Mouse (Mus musculus) frontal cortex, postnatal 36 days (tissue): ENCODE measurements around the gene Hist1h2ak.
"Not testable (repeated sequence)": the region's sequence is repeated elsewhere in the genome, so short reads cannot be mapped to it uniquely, and the experiment has no call there.

Experiments used
- DNase-seq, 2 experiments: peaks; one replicate each; pipeline ENCODE4 v3.0.0; 2022; ENCODE audit warnings: low spot score in 2 of 2

Gene Hist1h2ak

GRCm38 (mm10) chr13:21753524-21754285, at the start of gene Hist1h2ak, which contains the start of gene Hist1h2bn:
Hist1h2ak (minus strand) TSS chr13:21753827.
Hist1h2bn (plus strand) TSS chr13:21754123.
- peak; percentile 70 to 89 for DNase-seq

- DNase-seq: not testable (repeated sequence)
Measured at GRCm38 (mm10) chr13:21803058-21803457, 49.4 kb upstream of the Hist1h2ak start.

DNA sequence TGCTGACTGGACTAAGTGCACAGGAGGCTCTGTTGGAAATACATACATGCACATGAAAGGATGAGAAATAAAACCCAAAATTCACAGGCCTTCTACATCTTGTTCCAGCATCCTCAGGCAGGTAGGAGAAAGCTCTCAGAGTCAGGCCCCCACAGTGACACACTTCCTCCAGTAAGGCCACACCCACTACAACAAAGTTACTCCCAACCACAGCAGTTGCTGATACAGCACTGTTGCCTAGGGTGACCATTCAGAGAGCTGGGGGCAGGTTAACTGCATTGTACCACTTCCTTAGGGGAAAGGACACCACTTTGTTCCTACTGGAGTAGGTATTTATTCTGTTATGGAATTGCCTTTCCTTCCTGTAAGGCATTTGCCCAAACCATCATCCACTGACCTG, 43.5 kb upstream of the Hist1h2ak start:
- DNase-seq: not testable (repeated sequence)

- DNase-seq: no peak
Measured at GRCm38 (mm10) chr13:21795584-21795983, 42.0 kb upstream of the Hist1h2ak start.

DNA sequence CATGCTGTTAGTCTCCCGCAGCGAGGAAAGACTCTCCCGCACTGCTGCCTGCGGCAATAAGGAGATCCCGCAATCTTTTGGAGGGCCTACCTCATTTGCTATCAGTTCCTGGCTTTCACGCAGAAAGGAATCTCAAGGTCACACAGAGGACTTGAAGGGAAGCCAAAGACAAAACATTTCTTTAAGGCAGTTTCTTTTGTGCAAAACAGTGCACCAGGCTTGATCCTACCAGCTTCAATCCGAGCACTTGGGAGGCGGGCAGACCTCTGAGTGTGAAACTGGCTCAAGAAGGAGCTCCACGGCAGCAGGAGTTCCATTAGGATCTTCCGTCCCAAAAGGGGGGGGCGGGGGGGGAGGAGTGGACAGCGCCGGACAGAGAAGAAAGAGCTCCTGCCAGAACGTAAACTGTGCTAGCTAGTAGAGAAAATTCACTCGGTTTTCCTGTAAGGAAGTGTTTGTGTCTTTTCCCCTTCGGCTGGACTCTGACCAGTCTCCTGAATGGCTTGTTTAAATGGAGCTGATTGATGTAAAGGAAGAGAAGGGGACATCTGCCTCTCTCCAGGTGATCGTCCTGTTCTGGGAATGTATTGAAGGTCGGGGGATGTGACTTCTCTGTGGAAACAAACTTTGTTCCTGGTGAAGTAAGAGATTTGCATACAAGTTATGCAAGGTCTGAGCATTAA, 37.1 kb upstream of the Hist1h2ak start:
- DNase-seq: no peak

DNA sequence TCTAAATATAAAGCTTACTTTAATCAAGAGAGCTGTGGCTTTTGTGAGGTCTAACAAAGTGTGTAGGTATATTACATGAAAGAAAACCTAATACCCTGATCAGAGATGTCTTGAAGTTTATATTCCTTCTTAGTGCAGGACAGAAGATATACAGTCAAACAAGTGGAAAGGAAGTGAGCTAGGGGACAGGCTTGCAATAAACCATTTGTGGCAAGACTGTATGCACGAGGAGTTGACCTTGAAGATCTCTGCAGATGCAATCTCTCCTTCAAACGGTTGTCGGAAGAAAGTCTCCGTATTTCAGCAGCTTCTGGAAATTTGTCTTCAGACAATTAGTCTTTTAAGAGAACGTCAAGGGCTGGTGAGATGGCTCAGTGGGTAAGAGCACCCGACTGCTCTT, 36.3 kb upstream of the Hist1h2ak start:
- no peak for DNase-seq

DNA sequence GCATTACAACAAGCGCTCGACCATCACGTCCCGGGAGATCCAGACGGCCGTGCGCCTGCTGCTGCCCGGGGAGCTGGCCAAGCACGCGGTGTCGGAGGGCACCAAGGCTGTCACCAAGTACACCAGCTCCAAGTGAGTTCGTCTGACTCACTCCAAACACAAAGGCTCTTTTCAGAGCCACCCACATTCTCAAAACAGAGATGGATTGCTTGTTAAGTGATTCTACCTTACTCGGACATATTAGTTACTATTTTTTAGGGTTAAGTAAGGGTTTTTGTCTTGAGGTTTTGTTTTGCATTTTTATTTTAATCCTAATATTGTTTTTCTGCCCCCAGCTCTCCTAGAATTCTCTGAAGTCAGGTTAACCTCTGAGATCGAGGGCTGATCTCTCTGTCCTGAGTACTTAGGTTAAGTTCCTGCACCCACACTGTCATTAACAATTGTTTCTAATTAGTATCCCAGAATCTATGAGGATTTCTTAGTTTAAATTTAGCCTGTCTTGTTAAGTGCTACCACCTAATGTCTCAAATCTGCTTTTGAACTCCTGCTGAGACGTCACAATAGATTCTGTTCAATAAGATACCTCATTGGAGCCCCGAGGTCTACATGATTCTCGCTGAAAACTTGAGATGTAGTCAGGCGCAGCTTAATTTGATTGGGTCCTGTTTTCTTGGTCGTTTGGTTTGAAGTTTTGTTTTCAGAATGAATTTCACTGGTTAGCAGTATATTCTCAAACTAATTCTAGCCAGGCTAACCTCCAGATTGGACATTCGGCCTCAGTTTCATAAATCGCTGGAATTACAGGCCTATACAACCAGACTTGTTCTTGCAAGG, 34.4 kb upstream of the Hist1h2ak start:
- no peak for DNase-seq

- DNase-seq: peak; percentile 85 to 97
Measured at GRCm38 (mm10) chr13:21786899-21787629, 33.4 kb upstream of the Hist1h2ak start, which contains the start of the genes Hist1h2an and Hist1h2bp. Hist1h2an (minus strand) TSS chr13:21787218. Hist1h2bp (plus strand) TSS chr13:21787461.

GRCm38 (mm10) chr13:21786189-21786898, 32.7 kb upstream of the Hist1h2ak start:
- no peak for DNase-seq

DNA sequence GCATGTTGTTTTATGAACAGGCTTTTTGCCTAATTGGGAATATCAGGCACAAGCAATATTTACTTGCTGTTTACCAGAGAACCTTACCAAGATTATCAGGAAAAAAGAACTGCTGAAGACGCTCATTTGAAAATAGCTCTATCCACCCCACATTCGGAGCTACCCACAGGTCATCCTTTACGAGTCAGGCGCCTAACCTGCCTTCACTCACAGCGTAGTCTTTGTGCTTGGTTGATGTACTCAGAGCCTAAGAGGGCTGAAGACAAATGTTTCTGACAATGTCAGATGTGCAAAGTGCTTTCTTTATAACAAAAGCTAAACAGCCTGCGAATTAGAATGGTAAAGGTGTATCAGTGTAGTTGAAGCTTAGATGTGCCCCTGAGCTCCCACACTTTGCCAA, 30.7 kb upstream of the Hist1h2ak start:
- DNase-seq: no peak

GRCm38 (mm10) chr13:21783734-21784161, 30.1 kb upstream of the Hist1h2ak start:
- DNase-seq: peak; percentile 24 to 43

- peak; percentile 56 to 82 for DNase-seq
Measured at GRCm38 (mm10) chr13:21783255-21783617, 29.6 kb upstream of the Hist1h2ak start, which contains the start of gene Hist1h3i. Hist1h3i (minus strand) TSS chr13:21783370.

DNA sequence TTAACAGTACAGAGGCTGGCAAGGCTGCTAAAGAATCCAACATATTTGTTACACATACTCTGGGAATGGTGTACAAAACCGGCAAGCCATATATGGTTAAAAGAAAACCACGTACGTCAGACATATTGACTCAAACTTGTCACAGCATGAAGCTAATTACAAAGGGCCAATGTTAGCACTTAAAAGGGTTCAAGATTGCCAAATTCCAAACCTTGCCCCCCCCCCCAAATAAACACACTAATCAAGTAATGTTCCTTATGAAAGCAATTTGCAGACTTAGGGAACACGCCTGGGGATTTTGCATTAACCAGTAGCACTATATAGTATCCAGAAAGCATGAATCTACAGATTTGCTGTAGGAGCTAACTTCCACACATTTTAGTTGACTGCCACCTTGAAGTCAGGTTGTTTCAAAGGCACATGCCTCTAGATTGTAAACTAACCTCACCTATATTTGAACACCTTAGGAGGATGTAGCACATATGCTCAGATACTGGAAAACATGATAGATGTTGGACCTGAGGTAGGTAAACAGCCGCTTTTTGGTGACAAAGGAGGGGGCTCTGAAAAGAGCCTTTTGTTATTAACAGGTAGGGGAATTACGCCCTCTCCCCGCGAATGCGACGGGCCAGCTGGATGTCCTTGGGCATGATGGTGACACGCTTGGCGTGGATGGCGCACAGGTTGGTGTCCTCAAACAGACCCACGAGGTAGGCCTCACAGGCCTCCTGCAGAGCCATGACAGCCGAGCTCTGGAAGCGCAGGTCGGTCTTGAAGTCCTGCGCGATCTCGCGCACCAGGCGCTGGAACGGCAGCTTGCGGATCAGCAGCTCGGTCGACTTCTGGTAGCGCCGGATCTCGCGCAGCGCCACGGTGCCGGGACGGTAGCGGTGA, 29.0 kb upstream of the Hist1h2ak start:
- DNase-seq: peak; percentile 24 to 34

- no peak for DNase-seq
Measured at GRCm38 (mm10) chr13:21781639-21782038, 28.0 kb upstream of the Hist1h2ak start.

- no peak for DNase-seq
Measured at GRCm38 (mm10) chr13:21781021-21781555, 27.5 kb upstream of the Hist1h2ak start.

GRCm38 (mm10) chr13:21779767-21780731, 26.4 kb upstream of the Hist1h2ak start, which contains the start of gene Hist1h1b:
Hist1h1b (minus strand) TSS chr13:21780625.
- peak; percentile 72 to 75 for DNase-seq

- DNase-seq: peak; percentile 48 to 82
Measured at GRCm38 (mm10) chr13:21778814-21779766, 25.5 kb upstream of the Hist1h2ak start.
